8 mouse cellular contexts compared by ENCODE assay signal in genomic region chr2:114186924-114187323, GRCm38 (mm10). TPM values are rescaled to one million over a fixed set of nuclear protein-coding genes. Genes with fewer than 3 reads are reported as not detected.
DNase-seq lines count a peak whose midpoint lies in the region; ATAC-seq and TF ChIP-seq lines count a peak whose summit lies in the region.
"Not testable (repeated sequence)": the region's sequence is repeated elsewhere in the genome, so short reads cannot be mapped to it uniquely, and the experiment has no call there.

Gene Aqr, minus strand, starts transcription at chr2:114187024.

- not testable (repeated sequence) for TF ChIP-seq EP300 in CH12.LX (IDR thresholded peaks at IDR 0.05; ENCODE audit: low read length)

- H3K4me1 ChIP-seq in CH12.LX (ENCODE audit: control insufficient read depth in 1 of 2, insufficient read depth in 2 of 2); cerebellum, adult 2 months (ENCODE audit: control insufficient read depth, insufficient read depth, low read length); heart, embryonic 16.5 days (ENCODE audit: control insufficient read depth, insufficient read depth, low read length); intestine, embryonic 16.5 days (ENCODE audit: control insufficient read depth, insufficient read depth, low read length); lung, embryonic 15.5 days; neural tube, embryonic 13.5 days (replicated peaks): not testable (repeated sequence)

- H3K4me2 ChIP-seq in CH12.LX (ENCODE audit: insufficient read depth, low read depth, poor library complexity, severe bottlenecking); heart, embryonic 16.5 days (ENCODE audit: low read depth, low read length); intestine, embryonic 16.5 days (ENCODE audit: low read depth, low read length); lung, embryonic 15.5 days; neural tube, embryonic 13.5 days: not testable (repeated sequence)

- not testable (repeated sequence) for TF ChIP-seq CTCF in CH12.LX (conservative IDR thresholded peaks at IDR 0.05 in 1 of 2, IDR thresholded peaks at IDR 0.05 in 1 of 2; ENCODE audit: low read depth in 2 of 2, low read length in 2 of 2); cerebellum, adult 2 months (IDR thresholded peaks at IDR 0.05; ENCODE audit: borderline replicate concordance, insufficient read depth, low read depth, low read length)

- intact Hi-C loops in left cerebral cortex, postnatal 14 days (cut with DNase I) = not testable (repeated sequence)

- 88% methylated on average over 1 of the region's 6 CpGs for WGBS in cerebellum, adult 2 months
- WGBS in heart, embryonic 16.5 days = 29% methylated on average over 1 of the region's 6 CpGs
- 67% methylated on average over 1 of the region's 6 CpGs for WGBS in intestine, embryonic 16.5 days
- 54% methylated on average over 1 of the region's 6 CpGs for WGBS in lung, embryonic 15.5 days
- 90% methylated on average over 1 of the region's 6 CpGs for WGBS in neural tube, embryonic 13.5 days

- not testable (repeated sequence) for H3K9ac ChIP-seq in CH12.LX (ENCODE audit: insufficient read depth, low read depth); heart, embryonic 16.5 days (ENCODE audit: low read length); intestine, embryonic 16.5 days (ENCODE audit: low read depth, low read length); lung, embryonic 15.5 days; neural tube, embryonic 13.5 days

- not testable (repeated sequence) for TF ChIP-seq RAD21 in CH12.LX (IDR thresholded peaks at IDR 0.05; ENCODE audit: low read depth, low read length)

- dilution Hi-C loops in CH12.LX (cut with MboI; ENCODE audit: extremely low pct_ligation_motif_present, extremely low pct_unique_long_range_greater_than_20kb, low sequenced_read_pairs) = not testable (repeated sequence)

- not testable (repeated sequence) for H3K27ac ChIP-seq in CH12.LX (ENCODE audit: insufficient read depth, low read depth); cerebellum, adult 2 months (ENCODE audit: insufficient read depth, low read length); heart, embryonic 16.5 days (ENCODE audit: low read length); intestine, embryonic 16.5 days (ENCODE audit: low read length); lung, embryonic 15.5 days; neural tube, embryonic 13.5 days (replicated peaks)

- H3K36me3 ChIP-seq in CH12.LX (replicated peaks in 1 of 2; ENCODE audit: control insufficient read depth in 1 of 2, insufficient read depth in 1 of 2, low read length in 1 of 2); heart, embryonic 16.5 days (ENCODE audit: control insufficient read depth, insufficient read depth); intestine, embryonic 16.5 days (ENCODE audit: control insufficient read depth, insufficient read depth, low read length); lung, embryonic 15.5 days; neural tube, embryonic 13.5 days: not testable (repeated sequence)

- H3K4me3 ChIP-seq in CH12.LX (replicated peaks in 1 of 3; ENCODE audit: low read depth in 2 of 3, low read length in 2 of 3, poor library complexity in 1 of 3); cerebellum, adult 2 months (replicated peaks; ENCODE audit: insufficient read depth, low read depth, low read length); heart, embryonic 16.5 days (ENCODE audit: low read length); intestine, embryonic 16.5 days (ENCODE audit: low read length); lung, embryonic 15.5 days; neural tube, embryonic 13.5 days: not testable (repeated sequence)

- H3K79me2 ChIP-seq in CH12.LX (replicated peaks; ENCODE audit: control insufficient read depth, extremely low read depth, insufficient read depth, poor library complexity, severe bottlenecking) = not testable (repeated sequence)

- not testable (repeated sequence) for H3K9me3 ChIP-seq in CH12.LX (replicated peaks; ENCODE audit: low read length); heart, embryonic 16.5 days (replicated peaks; ENCODE audit: control insufficient read depth, low read length); intestine, embryonic 16.5 days (ENCODE audit: control insufficient read depth, low read length); lung, embryonic 15.5 days; neural tube, embryonic 13.5 days

- not testable (repeated sequence) for ATAC-seq in heart, embryonic 16.5 days (replicated peaks; ENCODE audit: extremely low read depth, insufficient read depth, low FRiP score); intestine, embryonic 16.5 days; lung, embryonic 15.5 days (ENCODE audit: borderline replicate concordance, extremely low read depth, low FRiP score, low TSS enrichment); neural tube, embryonic 13.5 days (ENCODE audit: low read depth)

- H3K27me3 ChIP-seq in CH12.LX (replicated peaks); cerebellum, adult 2 months (ENCODE audit: control insufficient read depth, insufficient read depth, low read length); heart, embryonic 16.5 days (ENCODE audit: control insufficient read depth, insufficient read depth, low read length); intestine, embryonic 16.5 days (replicated peaks; ENCODE audit: control insufficient read depth, insufficient read depth, low read length); lung, embryonic 15.5 days; neural tube, embryonic 13.5 days: not testable (repeated sequence)

- TF ChIP-seq POLR2A in CH12.LX (IDR thresholded peaks at IDR 0.05; ENCODE audit: low read depth, low read length); cerebellum, adult 2 months (IDR thresholded peaks at IDR 0.05; ENCODE audit: borderline replicate concordance, insufficient read depth, low read length): not testable (repeated sequence)

- in situ Hi-C loops in CH12.LX (cut with MboI; ENCODE audit: low pct_ligation_motif_present, low pct_unique_long_range_greater_than_20kb, low sequenced_read_pairs) = not testable (repeated sequence)

- DNase-seq in CH12.LX (ENCODE audit: extremely low read depth); cerebellum, adult 2 months; frontal cortex, adult 2 months (ENCODE audit: extremely low spot score in 1 of 2, low spot score in 1 of 2); left cerebral cortex, postnatal 14 days (ENCODE audit: low spot score in 2 of 2): not testable (repeated sequence)

RNA-seq across cellular contexts. Expression of gene Aqr, which starts in this region (rescaled TPM):
- 37.1 and 45.2 TPM in 2 replicates for total RNA-seq in CH12.LX (2012; rRNA removed)
- 44.0 and 45.3 TPM in 2 replicates for total RNA-seq in CH12.LX (2014; rRNA removed)
- polyA plus RNA-seq in CH12.LX (2012; ENCODE audit: insufficient read length, low read depth) = 51.6 and 64.1 TPM in 2 replicates
- 27.3 and 31.6 TPM in 2 replicates for polyA plus RNA-seq in cerebellum, adult 2 months (2012; rRNA removed)
- 25.8 and 27.1 TPM in 2 replicates for polyA plus RNA-seq in frontal cortex, adult 2 months (2012; rRNA removed)
- 21.9 and 23.8 TPM in 2 replicates for polyA plus RNA-seq in heart, embryonic 16.5 days (2015; fragmentation: Nextera tagmentation; extraction: Ambion mirVana)
- 27.5 and 29.7 TPM in 2 replicates for polyA plus RNA-seq in intestine, embryonic 16.5 days (2015; fragmentation: Nextera tagmentation; extraction: Ambion mirVana)
- total RNA-seq in left cerebral cortex, postnatal 14 days (2021) = 10 to 100 TPM; 27.1 to 30.9 TPM
- 43.1 and 44.8 TPM in 2 replicates for polyA plus RNA-seq in lung, embryonic 15.5 days (2015; fragmentation: Nextera tagmentation; extraction: Ambion mirVana)
- 40.4 and 43.1 TPM in 2 replicates for polyA plus RNA-seq in neural tube, embryonic 13.5 days (2015; fragmentation: Nextera tagmentation; extraction: Ambion mirVana)
